Mouse (Mus musculus): ENCODE data around the gene Cldn15.

DNA sequence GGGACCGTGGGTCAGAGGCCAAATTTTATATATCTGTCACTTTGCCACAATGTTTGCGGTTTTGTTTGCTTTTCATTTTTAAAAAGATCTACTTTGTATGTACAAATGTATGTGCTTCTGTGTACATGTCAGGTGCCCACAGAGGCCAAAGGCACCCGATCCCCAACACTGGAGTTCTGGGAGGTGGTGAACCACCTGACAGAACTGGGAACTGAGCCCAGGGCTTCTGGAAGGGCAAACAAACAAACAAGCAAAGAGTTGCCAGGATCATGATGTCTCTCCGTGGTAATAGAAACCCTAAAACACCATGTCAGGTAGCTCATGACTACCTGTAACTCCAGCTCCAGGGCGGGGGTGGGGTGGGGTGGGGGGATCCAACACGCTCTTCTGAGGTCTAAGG is 6.4 kb upstream of the Cldn15 start:
- no peak for TF ChIP-seq POLR2A (IDR thresholded peaks at IDR 0.05; ENCODE audit: extremely low read depth, insufficient read depth, low read length)
- no peak for TF ChIP-seq CTCF (IDR thresholded peaks at IDR 0.05; ENCODE audit: extremely low read depth, insufficient read depth, low read length)
